Mouse (Mus musculus): Measurements from ENCODE around the gene Serpini1.

DNA sequence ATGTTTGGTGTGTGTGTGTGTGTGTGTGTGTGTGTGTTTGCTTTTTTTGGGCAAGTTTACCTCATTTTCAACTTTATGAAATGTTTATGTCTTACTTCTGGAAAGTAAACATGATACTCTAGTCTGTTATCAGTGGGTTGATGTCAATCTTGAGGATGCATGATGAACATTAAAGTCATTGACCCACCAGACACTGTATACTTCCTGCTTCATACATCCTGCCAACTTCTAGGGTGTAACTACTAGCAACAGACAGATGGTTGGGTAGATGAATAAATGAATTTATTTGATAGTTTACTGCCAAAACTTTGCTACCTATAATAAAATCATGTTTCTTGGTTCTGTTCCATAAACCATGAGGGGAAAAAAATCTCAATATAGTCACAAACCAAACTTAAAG is 133.0 kb downstream of the Serpini1 start:
- TF ChIP-seq NANOG (IDR thresholded peaks at IDR 0.05; ENCODE audit: borderline replicate concordance, low read length), result no peak
- no peak for TF ChIP-seq CTCF (conservative IDR thresholded peaks at IDR 0.05; ENCODE audit: low read length)
- TF ChIP-seq POU5F1 (IDR thresholded peaks at IDR 0.05; ENCODE audit: borderline replicate concordance, low read length), result no peak
